Mouse (Mus musculus): ENCODE results near the gene Grin2a. TPM values are rescaled to one million over a fixed set of nuclear protein-coding genes. Genes with fewer than 3 reads are reported as not detected.

Grin2a gene
- polyA plus RNA-seq, 1 experiment from 2014 or later: 0.33 TPM

DNA sequence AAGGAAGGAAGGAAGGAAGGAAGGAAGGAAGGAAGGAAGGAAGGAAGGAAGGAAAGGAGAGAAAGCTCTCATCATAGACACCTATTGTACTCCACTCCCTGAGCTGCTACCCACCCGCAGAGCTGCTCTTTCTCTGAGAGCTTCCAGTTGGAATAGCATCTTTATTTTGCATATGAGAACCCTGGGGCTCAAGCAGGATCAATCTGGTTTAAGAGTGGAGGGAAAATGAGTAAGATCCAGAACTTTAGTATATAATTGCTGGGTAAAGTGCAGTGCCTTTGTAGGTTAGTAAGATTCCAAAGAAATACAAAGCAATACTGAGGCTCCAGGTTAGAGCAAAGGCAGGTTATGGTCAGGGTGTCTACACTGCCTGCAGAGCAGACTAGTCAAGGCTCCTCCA lies 6.2 kb upstream of the Grin2a start:
- no peak overlapping the region for H3K4me2 ChIP-seq
- DNase-seq (ENCODE audit: low spot score, missing footprints) (no peak), ATAC-seq (ENCODE audit: low FRiP score) (no peak)
- no peak overlapping the region for H3K9ac ChIP-seq (ENCODE audit: low read length)
- H3K36me3 ChIP-seq (ENCODE audit: control insufficient read depth, insufficient read depth, low read length): no peaks in the 10 kb centered on the region
- H3K4me1 ChIP-seq (ENCODE audit: control insufficient read depth, insufficient read depth, low read length): no peaks in the 10 kb centered on the region
- no peaks in the 10 kb centered on the region for H3K9me3 ChIP-seq (ENCODE audit: control insufficient read depth, low read length)
- H3K27ac ChIP-seq (ENCODE audit: low read depth, low read length): no peak overlapping the region
- 36% methylated on average over 1 of the region's 1 CpGs for WGBS
- H3K4me3 ChIP-seq (ENCODE audit: low read depth, low read length): no peak overlapping the region
- no peaks in the 10 kb centered on the region; the same call in 1 of the 2 replicates for H3K27me3 ChIP-seq (ENCODE audit: control insufficient read depth, insufficient read depth, low read length)

- DNase-seq (ENCODE audit: low spot score, missing footprints) (no peak), ATAC-seq (ENCODE audit: low FRiP score) (no peak)
- no peak overlapping the region for H3K4me2 ChIP-seq
- no peaks in the 10 kb centered on the region for H3K9me3 ChIP-seq (ENCODE audit: control insufficient read depth, low read length)
- H3K9ac ChIP-seq (ENCODE audit: low read length): no peak overlapping the region
- H3K4me1 ChIP-seq (ENCODE audit: control insufficient read depth, insufficient read depth, low read length): peaks cover 3% of the 10 kb centered on the region; the same call in 1 of the 2 replicates
- no peak overlapping the region for H3K27ac ChIP-seq (ENCODE audit: low read depth, low read length)
- H3K4me3 ChIP-seq (ENCODE audit: low read depth, low read length): no peak overlapping the region
- no peaks in the 10 kb centered on the region for H3K36me3 ChIP-seq (ENCODE audit: control insufficient read depth, insufficient read depth, low read length)
- H3K27me3 ChIP-seq (ENCODE audit: control insufficient read depth, insufficient read depth, low read length): peaks cover 13% of the 10 kb centered on the region
- WGBS: 74% methylated on average over 5 of the region's 5 CpGs
Observed at GRCm38 (mm10) chr16:9999926-10000325, 4.6 kb upstream of the Grin2a start.

DNA sequence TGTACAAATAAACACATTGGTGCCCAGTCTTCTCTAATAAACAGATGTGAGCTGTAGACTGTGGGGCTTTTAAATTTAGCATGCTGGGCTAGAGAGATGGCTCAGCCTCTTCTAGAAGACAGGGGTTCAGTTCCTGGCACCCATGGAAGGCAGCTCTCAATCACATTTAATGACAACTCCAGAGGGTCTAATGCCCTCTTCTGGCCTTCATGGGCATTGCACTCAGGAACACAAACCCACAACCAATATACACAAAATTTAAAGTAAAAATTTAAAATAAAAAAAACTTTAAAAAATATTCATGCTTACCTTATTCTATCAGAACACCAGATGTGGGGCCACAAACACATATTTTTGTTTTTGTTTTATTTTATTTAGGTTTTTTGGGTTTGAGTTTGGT lies 2.6 kb upstream of the Grin2a start:
- no peak overlapping the region for H3K9ac ChIP-seq (ENCODE audit: low read length)
- ATAC-seq (ENCODE audit: low FRiP score) (no peak), DNase-seq (ENCODE audit: low spot score, missing footprints) (no peak)
- no peak overlapping the region for H3K27ac ChIP-seq (ENCODE audit: low read depth, low read length)
- peaks cover 17% of the 10 kb centered on the region for H3K4me1 ChIP-seq (ENCODE audit: control insufficient read depth, insufficient read depth, low read length)
- H3K36me3 ChIP-seq (ENCODE audit: control insufficient read depth, insufficient read depth, low read length): no peaks in the 10 kb centered on the region
- no peak overlapping the region for H3K4me3 ChIP-seq (ENCODE audit: low read depth, low read length)
- H3K4me2 ChIP-seq: no peak overlapping the region
- H3K27me3 ChIP-seq (ENCODE audit: control insufficient read depth, insufficient read depth, low read length): peaks cover 32% of the 10 kb centered on the region
- no peaks in the 10 kb centered on the region for H3K9me3 ChIP-seq (ENCODE audit: control insufficient read depth, low read length)

DNA sequence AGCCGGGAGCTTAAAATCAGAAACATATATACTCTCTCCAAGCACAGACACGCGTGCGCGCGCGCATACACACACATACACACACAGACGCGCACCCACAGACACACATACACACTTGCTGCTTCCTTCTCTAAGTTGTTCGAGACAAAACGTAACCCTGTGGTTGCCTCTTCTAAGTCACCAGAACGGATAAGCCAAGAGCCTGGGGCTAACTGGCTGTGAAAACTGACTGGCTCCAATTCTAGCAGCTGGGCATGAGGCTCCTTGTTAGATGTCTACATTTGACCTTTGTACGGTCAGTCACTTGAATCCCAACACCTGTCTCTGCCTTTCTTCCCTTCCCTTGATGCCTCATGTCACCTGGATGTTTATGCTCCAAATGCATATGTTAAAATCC lies 452 bp upstream of the Grin2a start:
- DNase-seq (ENCODE audit: low spot score, missing footprints) (no peak), ATAC-seq (ENCODE audit: low FRiP score) (no peak)
- H3K27ac ChIP-seq (ENCODE audit: low read depth, low read length): no peak overlapping the region
- peaks cover 20% of the 10 kb centered on the region for H3K4me1 ChIP-seq (ENCODE audit: control insufficient read depth, insufficient read depth, low read length)
- 26% methylated on average over 13 of the region's 13 CpGs for WGBS
- peaks cover 43% of the 10 kb centered on the region for H3K27me3 ChIP-seq (ENCODE audit: control insufficient read depth, insufficient read depth, low read length)
- no peaks in the 10 kb centered on the region for H3K36me3 ChIP-seq (ENCODE audit: control insufficient read depth, insufficient read depth, low read length)
- H3K9ac ChIP-seq (ENCODE audit: low read length): peak overlapping the region; percentile 41; the same call in 1 of the 2 replicates
- H3K4me2 ChIP-seq: peak overlapping the region; percentile 71
- H3K9me3 ChIP-seq (ENCODE audit: control insufficient read depth, low read length): no peaks in the 10 kb centered on the region
- peak overlapping the region; percentile 35 for H3K4me3 ChIP-seq (ENCODE audit: low read depth, low read length)

GRCm38 (mm10) chr16:9994041-9994950 lies 1.1 kb downstream of the Grin2a start:
- H3K36me3 ChIP-seq (ENCODE audit: control insufficient read depth, insufficient read depth, low read length): no peaks in the 10 kb centered on the region
- peaks cover 45% of the 10 kb centered on the region for H3K27me3 ChIP-seq (ENCODE audit: control insufficient read depth, insufficient read depth, low read length)
- no peaks in the 10 kb centered on the region for H3K9me3 ChIP-seq (ENCODE audit: control insufficient read depth, low read length)
- peak overlapping the region; percentile 71 for H3K4me2 ChIP-seq
- DNase-seq (ENCODE audit: low spot score, missing footprints) (peak; percentile 96), ATAC-seq (ENCODE audit: low FRiP score) (peak; percentile 54)
- under 1% methylated on average over 43 of the region's 51 CpGs for WGBS
- H3K27ac ChIP-seq (ENCODE audit: low read depth, low read length): no peak overlapping the region
- peak overlapping the region; percentile 17; the same call in 1 of the 2 replicates for H3K9ac ChIP-seq (ENCODE audit: low read length)
- peaks cover 20% of the 10 kb centered on the region for H3K4me1 ChIP-seq (ENCODE audit: control insufficient read depth, insufficient read depth, low read length)
- H3K4me3 ChIP-seq (ENCODE audit: low read depth, low read length): peak overlapping the region; percentile 35

DNA sequence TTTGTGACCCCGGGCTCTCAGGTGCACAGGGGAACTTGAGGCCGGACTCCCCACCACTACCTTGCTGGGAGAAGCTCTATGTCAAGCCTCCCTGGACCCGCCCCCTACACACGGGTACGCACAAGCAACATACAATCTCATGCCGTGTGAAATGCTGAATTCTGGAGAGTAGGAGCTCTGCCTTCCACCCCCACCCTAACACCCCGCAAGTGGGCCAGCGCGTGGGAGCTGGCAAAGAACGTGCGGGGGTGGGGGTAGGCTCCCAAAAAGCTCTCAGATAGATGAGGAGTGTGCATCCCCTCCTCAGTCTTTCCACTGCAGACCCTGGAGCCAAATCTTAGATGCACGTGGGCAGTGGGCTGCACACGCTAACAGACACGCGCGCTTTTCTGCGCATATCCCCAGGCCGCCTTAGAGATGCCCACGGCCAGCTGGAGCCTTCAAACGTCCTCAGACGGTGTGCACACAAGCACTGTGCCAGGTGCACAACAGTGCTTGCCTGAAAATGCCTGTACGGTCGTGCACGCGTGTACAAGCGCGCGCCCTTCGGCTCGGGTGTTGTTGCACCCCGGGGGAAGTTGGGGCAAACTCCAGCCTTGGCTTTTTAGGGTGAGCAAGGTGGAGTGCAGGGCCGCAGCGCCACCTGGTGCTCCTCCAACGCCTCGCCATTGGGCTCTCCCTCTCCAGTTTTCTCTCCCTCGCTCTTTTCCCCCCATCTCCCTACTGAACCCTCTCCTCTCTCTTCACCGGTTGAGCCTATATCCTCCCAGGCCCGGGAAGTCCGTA lies 1.9 kb downstream of the Grin2a start:
- Histone ChIP-seq H3K9me3 (ENCODE audit: control insufficient read depth, low read length) (no peaks in the 10 kb centered on the region), H3K4me3 (ENCODE audit: low read depth, low read length) (peak overlapping the region; percentile 35), H3K4me1 (ENCODE audit: control insufficient read depth, insufficient read depth, low read length) (peaks cover 20% of the 10 kb centered on the region), H3K27ac (ENCODE audit: low read depth, low read length) (no peak overlapping the region), H3K36me3 (ENCODE audit: control insufficient read depth, insufficient read depth, low read length) (no peaks in the 10 kb centered on the region), H3K4me2 (peak overlapping the region; percentile 71), H3K27me3 (ENCODE audit: control insufficient read depth, insufficient read depth, low read length) (peaks cover 45% of the 10 kb centered on the region), H3K9ac (ENCODE audit: low read length) (peak overlapping the region; percentile 21; the same call in 1 of the 2 replicates)
- 1% methylated on average over 38 of the region's 39 CpGs for WGBS
- ATAC-seq (ENCODE audit: low FRiP score): peak; percentile 67
- no peak for DNase-seq (ENCODE audit: low spot score, missing footprints)

DNA sequence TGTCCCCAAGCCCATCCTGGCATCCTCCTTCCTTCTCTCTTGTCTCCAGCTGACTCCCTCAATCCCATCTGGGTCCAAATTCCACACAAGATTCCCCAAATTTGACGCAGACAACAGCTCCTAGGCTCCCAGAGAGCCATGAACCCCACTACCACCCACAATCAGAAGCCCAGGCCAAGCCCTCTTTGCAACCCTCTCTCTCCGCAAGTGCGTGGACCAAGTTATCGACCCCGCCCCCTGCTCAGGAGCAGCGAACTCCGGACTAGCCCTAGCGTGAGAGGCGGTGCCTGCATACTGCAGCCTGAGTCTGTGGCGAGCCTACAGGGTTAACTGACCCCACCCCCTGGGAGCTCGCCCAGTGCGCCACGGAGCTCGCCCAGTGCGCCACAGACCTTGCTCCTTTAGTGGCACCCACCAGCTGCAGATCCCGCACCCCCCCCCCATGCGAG lies 2.6 kb downstream of the Grin2a start:
- no peak overlapping the region for H3K9ac ChIP-seq (ENCODE audit: low read length)
- peaks cover 45% of the 10 kb centered on the region for H3K27me3 ChIP-seq (ENCODE audit: control insufficient read depth, insufficient read depth, low read length)
- H3K4me2 ChIP-seq: peak overlapping the region; percentile 71
- no peak overlapping the region for H3K27ac ChIP-seq (ENCODE audit: low read depth, low read length)
- peaks cover 20% of the 10 kb centered on the region for H3K4me1 ChIP-seq (ENCODE audit: control insufficient read depth, insufficient read depth, low read length)
- no peaks in the 10 kb centered on the region for H3K36me3 ChIP-seq (ENCODE audit: control insufficient read depth, insufficient read depth, low read length)
- DNase-seq (ENCODE audit: low spot score, missing footprints): peak; percentile 93
- peak overlapping the region; percentile 35 for H3K4me3 ChIP-seq (ENCODE audit: low read depth, low read length)
- no peaks in the 10 kb centered on the region for H3K9me3 ChIP-seq (ENCODE audit: control insufficient read depth, low read length)
- ATAC-seq (ENCODE audit: low FRiP score): peak; percentile 35; the same call in 1 of the 2 replicates
- 3% methylated on average over 17 of the region's 17 CpGs for WGBS

DNA sequence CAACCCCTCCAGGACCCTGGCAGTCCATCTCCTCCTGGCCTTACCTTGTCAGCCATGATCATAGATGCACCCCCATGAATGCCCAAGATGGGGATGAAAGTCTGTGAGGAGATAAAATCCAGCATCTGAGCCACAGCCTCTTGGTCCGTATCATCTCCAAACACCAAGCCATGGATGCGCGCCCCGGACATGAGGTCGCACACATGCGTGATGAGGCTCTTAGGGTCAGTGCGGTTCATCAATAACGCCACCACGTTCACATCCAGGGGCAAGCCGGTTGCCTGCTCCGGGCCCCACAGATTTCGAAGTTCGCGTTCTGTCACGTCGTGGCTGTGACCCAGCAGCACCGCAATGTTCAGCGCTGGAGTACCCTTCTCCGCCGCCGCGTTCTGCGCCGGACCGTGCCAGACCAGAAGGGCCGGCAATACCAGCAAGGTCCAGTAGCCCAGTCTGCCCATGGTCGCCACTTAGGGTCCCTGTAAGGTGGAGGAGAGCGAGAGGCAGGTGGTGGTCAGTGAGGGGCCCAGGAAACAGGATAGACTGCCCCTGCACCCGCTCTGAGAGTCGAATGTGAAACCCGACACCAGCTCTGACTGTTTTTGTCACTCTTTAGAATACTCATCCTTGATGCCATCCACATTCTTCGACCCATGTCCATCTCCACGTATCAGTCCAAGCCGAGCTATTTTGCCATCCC lies 3.1 kb downstream of the Grin2a start:
- H3K4me3 ChIP-seq (ENCODE audit: low read depth, low read length): peak overlapping the region; percentile 35; the same call in 1 of the 2 replicates
- 14% methylated on average over 34 of the region's 34 CpGs for WGBS
- ATAC-seq (ENCODE audit: low FRiP score) (no peak), DNase-seq (ENCODE audit: low spot score, missing footprints) (no peak)
- H3K4me1 ChIP-seq (ENCODE audit: control insufficient read depth, insufficient read depth, low read length): peaks cover 20% of the 10 kb centered on the region
- H3K36me3 ChIP-seq (ENCODE audit: control insufficient read depth, insufficient read depth, low read length): no peaks in the 10 kb centered on the region
- H3K4me2 ChIP-seq: peak overlapping the region; percentile 71
- no peaks in the 10 kb centered on the region for H3K9me3 ChIP-seq (ENCODE audit: control insufficient read depth, low read length)
- peaks cover 45% of the 10 kb centered on the region for H3K27me3 ChIP-seq (ENCODE audit: control insufficient read depth, insufficient read depth, low read length)
- no peak overlapping the region for H3K9ac ChIP-seq (ENCODE audit: low read length)
- no peak overlapping the region for H3K27ac ChIP-seq (ENCODE audit: low read depth, low read length)
